Mouse (Mus musculus) left cerebral cortex, adult 11 months (tissue): ENCODE results near the gene Shank2.

Source experiments
- DNase-seq: peaks from one replicate; pipeline ENCODE4 v3.0.0; 2022; ENCODE audit warnings: low spot score

The Shank2 gene

GRCm38 (mm10) chr7:144229421-144229820 is 227.7 kb downstream of the Shank2 start:
- DNase-seq, result no peak

GRCm38 (mm10) chr7:144232132-144232706 is 230.5 kb downstream of the Shank2 start:
- DNase-seq, result no peak

- no peak for DNase-seq
Observed at GRCm38 (mm10) chr7:144233479-144233878, 231.8 kb downstream of the Shank2 start.

- DNase-seq, result no peak
Observed at GRCm38 (mm10) chr7:144234783-144235182, 233.1 kb downstream of the Shank2 start.

- peak; percentile 40 for DNase-seq
Observed at GRCm38 (mm10) chr7:144235523-144235922, 233.8 kb downstream of the Shank2 start.

DNA sequence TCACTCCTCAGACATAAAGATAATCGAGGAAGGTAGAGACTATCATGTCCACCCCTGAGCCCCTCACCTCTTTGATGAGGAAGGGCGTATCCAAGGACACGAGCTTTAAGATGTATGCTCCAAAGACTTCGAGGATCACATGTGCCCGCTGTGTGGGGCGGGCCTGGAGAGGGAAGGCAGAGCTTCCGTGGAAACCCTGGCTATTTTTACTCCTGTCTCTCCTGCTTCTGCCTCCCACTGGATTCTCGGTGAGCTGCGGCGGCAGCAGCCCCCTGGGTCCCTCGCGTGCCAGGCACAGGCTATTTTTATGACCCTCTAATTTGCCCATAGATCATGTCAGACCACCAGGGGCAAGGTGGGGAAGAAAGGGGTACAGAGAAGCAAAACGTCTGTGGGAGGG is 235.1 kb downstream of the Shank2 start:
- peak; percentile 29 for DNase-seq

DNA sequence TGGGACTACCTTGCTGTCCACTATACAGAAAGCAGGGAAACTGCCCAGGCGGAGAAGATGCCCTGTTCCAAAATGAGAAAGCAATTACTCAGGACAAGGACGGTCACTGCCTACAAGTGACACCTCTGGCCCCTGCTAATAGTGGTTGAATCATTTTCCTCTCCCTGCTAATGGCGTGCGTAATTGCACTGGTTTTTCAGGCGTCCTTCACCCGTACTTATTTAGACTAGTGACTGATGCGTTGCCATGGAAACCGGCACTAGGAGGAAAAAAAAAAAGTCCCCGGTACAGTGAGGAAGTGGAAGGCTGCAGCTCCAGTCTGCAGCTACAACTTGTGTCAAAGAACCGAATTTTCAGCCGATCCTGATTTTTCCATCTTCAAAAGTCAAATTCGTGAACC is 236.7 kb downstream of the Shank2 start:
- peak; percentile 35 for DNase-seq

DNA sequence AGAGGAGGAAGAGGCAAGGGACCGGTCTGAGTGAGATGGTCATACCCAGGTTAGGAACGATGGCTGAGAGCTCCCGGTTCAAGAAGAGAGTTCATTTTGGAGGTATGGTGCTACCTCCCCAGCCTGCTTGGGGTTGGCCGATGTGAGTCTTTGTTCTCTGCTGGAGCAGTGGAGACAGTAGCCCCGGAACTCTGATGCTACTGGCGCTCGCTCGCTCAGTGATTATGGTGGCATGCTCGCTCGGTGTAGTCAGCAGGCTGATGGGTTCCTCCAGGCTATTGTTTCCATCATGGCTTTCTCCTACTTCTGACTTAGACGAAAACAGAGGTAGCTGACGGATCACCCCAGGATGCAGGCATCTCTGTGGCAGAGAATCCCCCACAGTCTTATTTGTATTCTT is 237.3 kb downstream of the Shank2 start:
- DNase-seq, result no peak

- DNase-seq, result peak; percentile 26
Observed at GRCm38 (mm10) chr7:144239571-144240370, 238.0 kb downstream of the Shank2 start.

- DNase-seq, result no peak
Observed at GRCm38 (mm10) chr7:144240736-144241343, 239.1 kb downstream of the Shank2 start.

DNA sequence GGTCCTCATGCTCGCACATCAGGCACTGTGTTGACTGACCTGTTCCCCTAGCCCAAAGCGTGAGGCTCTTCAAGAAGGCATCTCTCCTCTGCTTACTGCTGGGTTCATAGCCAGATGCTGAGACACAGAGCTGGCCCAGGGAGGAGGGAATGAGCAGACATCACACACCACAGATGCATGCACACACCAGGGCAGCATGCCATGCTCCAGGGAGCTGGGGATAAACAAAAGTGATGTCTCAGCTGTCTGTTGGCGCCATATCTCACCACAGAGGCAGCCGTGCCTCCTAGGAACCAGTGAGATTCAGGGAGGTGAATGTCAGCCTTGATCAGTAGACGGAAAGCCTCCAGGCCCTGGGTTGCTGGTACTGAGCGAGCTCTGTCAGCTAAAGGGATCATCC is 242.5 kb downstream of the Shank2 start:
- no peak for DNase-seq

GRCm38 (mm10) chr7:144246271-144246670 is 244.5 kb downstream of the Shank2 start:
- DNase-seq, result no peak

- DNase-seq, result no peak
Observed at GRCm38 (mm10) chr7:144248686-144249422, 247.1 kb downstream of the Shank2 start.

DNA sequence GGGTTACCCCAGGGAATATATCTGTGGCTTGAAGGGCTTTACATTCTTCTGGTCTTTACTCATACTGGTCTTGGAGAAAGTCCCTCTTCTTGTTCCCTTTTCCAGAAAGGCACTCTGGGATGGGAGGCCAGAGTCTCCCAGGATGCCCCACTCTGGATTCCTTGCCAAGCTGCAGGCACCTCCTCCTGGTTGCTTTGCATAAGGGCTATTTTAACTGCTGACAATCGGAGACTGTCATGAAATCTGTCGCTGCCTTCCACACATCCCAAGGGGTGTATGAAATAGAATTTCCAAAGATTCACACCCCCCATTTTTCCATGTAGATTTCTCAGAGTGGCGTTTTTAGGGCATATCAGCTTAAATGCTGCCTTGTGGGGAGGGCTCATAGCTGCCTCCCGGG is 249.1 kb downstream of the Shank2 start:
- no peak for DNase-seq

GRCm38 (mm10) chr7:144251250-144251649 is 249.5 kb downstream of the Shank2 start:
- DNase-seq, result no peak

DNA sequence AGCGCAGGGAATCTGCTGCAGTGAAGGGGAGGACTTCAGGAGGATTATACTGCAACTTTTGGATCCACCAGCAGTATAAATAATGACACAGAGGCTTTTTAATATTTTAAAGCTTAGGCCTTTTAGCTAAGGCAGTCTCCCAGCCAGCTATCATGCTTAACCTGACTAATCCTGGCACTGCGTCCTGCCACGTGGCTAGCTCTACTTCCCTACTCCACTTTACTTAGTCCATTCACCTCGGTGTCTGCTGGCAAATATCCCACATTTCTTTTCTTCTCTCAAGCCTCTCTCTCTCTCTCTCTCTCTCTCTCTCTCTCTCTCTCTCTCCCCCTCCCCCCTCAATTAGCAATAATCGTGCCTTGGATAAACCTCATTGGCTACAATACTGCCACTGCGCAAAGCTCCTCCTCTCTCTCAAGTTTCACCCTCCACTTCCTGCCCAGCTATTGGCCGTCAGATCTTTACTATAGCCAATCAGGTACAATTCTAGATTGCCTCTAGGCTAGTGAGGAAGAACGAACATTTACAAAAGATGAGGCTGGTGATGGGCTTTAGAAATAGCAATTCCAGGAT is 253.0 kb downstream of the Shank2 start:
- DNase-seq, result no peak

DNA sequence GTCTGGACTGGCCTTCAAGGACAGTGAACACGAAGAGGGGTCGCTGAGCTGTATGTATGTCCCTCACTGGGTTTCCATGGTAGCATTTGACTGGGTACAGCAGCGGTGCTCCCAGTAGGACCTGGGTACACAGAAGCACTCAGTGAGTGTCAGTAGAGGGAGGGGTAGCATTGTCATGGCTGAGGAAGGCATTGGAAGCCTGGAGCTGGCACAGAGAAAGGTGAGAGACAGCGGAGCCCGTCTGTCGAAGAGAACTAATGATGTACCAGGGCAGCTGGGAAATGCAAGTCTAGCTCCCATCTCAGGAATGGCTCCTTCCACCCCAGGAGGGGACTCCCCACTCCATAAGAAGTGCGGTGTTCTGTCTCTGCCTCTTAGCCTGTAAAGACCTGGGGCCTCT is 256.1 kb downstream of the Shank2 start:
- DNase-seq, result no peak

- DNase-seq, result no peak
Observed at GRCm38 (mm10) chr7:144258332-144258731, 256.6 kb downstream of the Shank2 start.

- no peak for DNase-seq
Observed at GRCm38 (mm10) chr7:144262666-144263065, 260.9 kb downstream of the Shank2 start.

GRCm38 (mm10) chr7:144266745-144267144 is 265.0 kb downstream of the Shank2 start:
- no peak for DNase-seq

- no peak for DNase-seq
Observed at GRCm38 (mm10) chr7:144268329-144268728, 266.6 kb downstream of the Shank2 start.

DNA sequence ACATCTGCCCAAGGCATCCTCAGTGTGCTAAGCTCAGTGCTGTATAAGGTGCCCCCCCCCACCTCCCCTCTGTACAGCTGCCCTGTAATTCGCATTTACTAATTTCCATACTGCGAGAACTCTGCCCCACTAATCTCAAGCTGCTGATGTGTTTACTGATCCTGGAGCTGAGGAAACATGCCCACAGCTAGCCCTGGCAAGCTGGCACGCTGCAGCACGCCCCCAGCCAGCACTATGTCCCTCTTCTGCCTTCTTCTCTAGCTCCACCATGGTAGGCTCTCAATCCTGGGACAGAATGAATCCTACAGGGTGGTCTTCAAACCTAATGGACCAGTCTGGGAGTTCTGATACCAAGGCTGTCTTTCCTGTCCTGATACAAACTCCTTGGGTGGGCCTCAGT is 267.1 kb downstream of the Shank2 start:
- DNase-seq, result no peak
